Mouse (Mus musculus): ENCODE data around the gene Dnmt3l. TPM values are rescaled to one million over a fixed set of nuclear protein-coding genes. Genes with fewer than 3 reads are reported as not detected.

Gene Dnmt3l
- 0.09 TPM in 1 of 2 replicates, not detected in the other for polyA plus RNA-seq (2015; fragmentation: Nextera tagmentation; extraction: Ambion mirVana)

- Histone ChIP-seq H3K9me3 (replicated peaks) (no peaks in the 10 kb centered on the region), H3K36me3 (no peaks in the 10 kb centered on the region), H3K27ac (replicated peaks) (no peak within 1 kb of the TSS), H3K4me2 (no peak within 1 kb of the TSS), H3K27me3 (replicated peaks) (no peaks in the 10 kb centered on the region), H3K4me1 (peaks cover 9% of the 10 kb centered on the region; the same call in 1 of the 2 replicates), H3K9ac (replicated peaks) (no peak within 1 kb of the TSS), H3K4me3 (replicated peaks) (no peak within 1 kb of the TSS)
- WGBS: 95% methylated on average over 5 of the region's 5 CpGs
- ATAC-seq (ENCODE audit: low FRiP score): no peak
Observed at GRCm38 (mm10) chr10:78041647-78042046, at the start of gene Dnmt3l. TSS of gene Dnmt3l (plus strand) at chr10:78041947.

GRCm38 (mm10) chr10:77995639-77996038 lies 46.1 kb upstream of the Dnmt3l start:
- Histone ChIP-seq H3K4me3 (replicated peaks) (no peak overlapping the region), H3K4me2 (no peak overlapping the region), H3K36me3 (peaks cover 87% of the 10 kb centered on the region), H3K9me3 (replicated peaks) (no peaks in the 10 kb centered on the region), H3K27ac (replicated peaks) (no peak overlapping the region), H3K27me3 (replicated peaks) (no peaks in the 10 kb centered on the region), H3K9ac (replicated peaks) (no peak overlapping the region), H3K4me1 (no peaks in the 10 kb centered on the region)
- WGBS: 93% methylated on average over 3 of the region's 3 CpGs
- no peak for ATAC-seq (ENCODE audit: low FRiP score)

- Histone ChIP-seq H3K9ac (replicated peaks) (no peak overlapping the region), H3K9me3 (replicated peaks) (no peaks in the 10 kb centered on the region), H3K4me1 (no peaks in the 10 kb centered on the region), H3K4me2 (no peak overlapping the region), H3K27me3 (replicated peaks) (no peaks in the 10 kb centered on the region), H3K36me3 (peaks cover 76% of the 10 kb centered on the region), H3K27ac (replicated peaks) (no peak overlapping the region), H3K4me3 (replicated peaks) (no peak overlapping the region)
- ATAC-seq (ENCODE audit: low FRiP score): no peak
- 91% methylated on average over 5 of the region's 5 CpGs for WGBS
Observed at GRCm38 (mm10) chr10:78000200-78000599, 41.5 kb upstream of the Dnmt3l start.

GRCm38 (mm10) chr10:78001796-78002195 lies 40.0 kb upstream of the Dnmt3l start:
- no peak for ATAC-seq (ENCODE audit: low FRiP score)
- no peaks in the 10 kb centered on the region for H3K27me3 ChIP-seq (replicated peaks)
- no peaks in the 10 kb centered on the region for H3K9me3 ChIP-seq (replicated peaks)
- peaks cover 15% of the 10 kb centered on the region for H3K4me1 ChIP-seq
- no peak overlapping the region for H3K4me2 ChIP-seq
- no peak overlapping the region for H3K9ac ChIP-seq (replicated peaks)
- WGBS: 96% methylated on average over 11 of the region's 11 CpGs
- peaks cover 62% of the 10 kb centered on the region for H3K36me3 ChIP-seq
- no peak overlapping the region for H3K4me3 ChIP-seq (replicated peaks)
- no peak overlapping the region for H3K27ac ChIP-seq (replicated peaks)

GRCm38 (mm10) chr10:78002316-78002715 lies 39.4 kb upstream of the Dnmt3l start:
- Histone ChIP-seq H3K9ac (replicated peaks) (no peak overlapping the region), H3K9me3 (replicated peaks) (no peaks in the 10 kb centered on the region), H3K27me3 (replicated peaks) (no peaks in the 10 kb centered on the region), H3K36me3 (peaks cover 59% of the 10 kb centered on the region), H3K4me3 (replicated peaks) (no peak overlapping the region), H3K4me2 (no peak overlapping the region), H3K4me1 (peaks cover 20% of the 10 kb centered on the region), H3K27ac (replicated peaks) (no peak overlapping the region)
- WGBS: 95% methylated on average over 2 of the region's 2 CpGs
- no peak for ATAC-seq (ENCODE audit: low FRiP score)

GRCm38 (mm10) chr10:78004479-78005100 lies 37.2 kb upstream of the Dnmt3l start:
- no peaks in the 10 kb centered on the region for H3K27me3 ChIP-seq (replicated peaks)
- no peak overlapping the region for H3K4me3 ChIP-seq (replicated peaks)
- WGBS: 92% methylated on average over 3 of the region's 3 CpGs
- H3K4me1 ChIP-seq: peaks cover 37% of the 10 kb centered on the region
- H3K9me3 ChIP-seq (replicated peaks): no peaks in the 10 kb centered on the region
- H3K4me2 ChIP-seq: no peak overlapping the region
- no peak overlapping the region for H3K9ac ChIP-seq (replicated peaks)
- no peak for ATAC-seq (ENCODE audit: low FRiP score)
- peaks cover 37% of the 10 kb centered on the region for H3K36me3 ChIP-seq
- no peak overlapping the region for H3K27ac ChIP-seq (replicated peaks)

GRCm38 (mm10) chr10:78005791-78006438 lies 35.8 kb upstream of the Dnmt3l start:
- no peak overlapping the region for H3K4me3 ChIP-seq (replicated peaks)
- H3K27ac ChIP-seq (replicated peaks): no peak overlapping the region
- no peak overlapping the region for H3K9ac ChIP-seq (replicated peaks)
- no peak for ATAC-seq (ENCODE audit: low FRiP score)
- H3K27me3 ChIP-seq (replicated peaks): no peaks in the 10 kb centered on the region
- WGBS: 88% methylated on average over 4 of the region's 4 CpGs
- H3K4me1 ChIP-seq: peaks cover 43% of the 10 kb centered on the region
- peaks cover 24% of the 10 kb centered on the region for H3K36me3 ChIP-seq
- no peak overlapping the region for H3K4me2 ChIP-seq
- no peaks in the 10 kb centered on the region for H3K9me3 ChIP-seq (replicated peaks)

GRCm38 (mm10) chr10:78007203-78007602 lies 34.5 kb upstream of the Dnmt3l start:
- H3K4me2 ChIP-seq: peak overlapping the region; percentile 81
- H3K9ac ChIP-seq (replicated peaks): no peak overlapping the region
- 20% methylated on average over 7 of the region's 7 CpGs for WGBS

GRCm38 (mm10) chr10:78008169-78008568 lies 33.6 kb upstream of the Dnmt3l start:
- Histone ChIP-seq H3K4me1 (peaks cover 43% of the 10 kb centered on the region), H3K27ac (replicated peaks) (no peak overlapping the region), H3K36me3 (peaks cover 5% of the 10 kb centered on the region; the same call in 1 of the 2 replicates), H3K4me3 (replicated peaks) (peak overlapping the region; percentile 88), H3K4me2 (peak overlapping the region; percentile 81), H3K9ac (replicated peaks) (peak overlapping the region; percentile 94), H3K9me3 (replicated peaks) (no peaks in the 10 kb centered on the region), H3K27me3 (replicated peaks) (no peaks in the 10 kb centered on the region)
- no peak for ATAC-seq (ENCODE audit: low FRiP score)
- WGBS: 63% methylated on average over 3 of the region's 3 CpGs

More at GRCm38 (mm10) chr10:78007203-78007602, 34.5 kb upstream of the Dnmt3l start:
- Histone ChIP-seq H3K36me3 (peaks cover 11% of the 10 kb centered on the region), H3K4me1 (peaks cover 43% of the 10 kb centered on the region), H3K9me3 (replicated peaks) (no peaks in the 10 kb centered on the region), H3K27me3 (replicated peaks) (no peaks in the 10 kb centered on the region), H3K4me3 (replicated peaks) (no peak overlapping the region), H3K27ac (replicated peaks) (no peak overlapping the region)
- ATAC-seq (ENCODE audit: low FRiP score): no peak

- Histone ChIP-seq H3K27me3 (replicated peaks) (no peaks in the 10 kb centered on the region), H3K4me1 (peaks cover 43% of the 10 kb centered on the region), H3K4me2 (peak overlapping the region; percentile 81), H3K9me3 (replicated peaks) (no peaks in the 10 kb centered on the region), H3K36me3 (peaks cover 4% of the 10 kb centered on the region; the same call in 1 of the 2 replicates), H3K9ac (replicated peaks) (peak overlapping the region; percentile 94), H3K4me3 (replicated peaks) (peak overlapping the region; percentile 88), H3K27ac (replicated peaks) (peak overlapping the region; percentile 96)
- WGBS: under 1% methylated on average over 59 of the region's 59 CpGs
- ATAC-seq (ENCODE audit: low FRiP score): peak; percentile 97
Observed at GRCm38 (mm10) chr10:78009184-78009944, 32.4 kb upstream of the Dnmt3l start.

- ATAC-seq (ENCODE audit: low FRiP score): no peak
- peak within 1 kb of the TSS; percentile 81 for H3K4me2 ChIP-seq
- H3K4me1 ChIP-seq: peaks cover 43% of the 10 kb centered on the region
- H3K4me3 ChIP-seq (replicated peaks): peak within 1 kb of the TSS; percentile 88
- H3K27ac ChIP-seq (replicated peaks): peak within 1 kb of the TSS; percentile 96
- WGBS: 1% methylated on average over 9 of the region's 9 CpGs
- H3K36me3 ChIP-seq: no peaks in the 10 kb centered on the region
- H3K9ac ChIP-seq (replicated peaks): peak within 1 kb of the TSS; percentile 94
- H3K9me3 ChIP-seq (replicated peaks): no peaks in the 10 kb centered on the region
- no peaks in the 10 kb centered on the region for H3K27me3 ChIP-seq (replicated peaks)
Observed at GRCm38 (mm10) chr10:78009945-78010293, 31.8 kb upstream of the Dnmt3l start, which contains the start of gene Pfkl. TSS of gene Pfkl (minus strand) at chr10:78010083.

All from neural tube, embryonic 15.5 days (tissue).